Mouse (Mus musculus): ENCODE measurements around the gene Mdn1.

DNA sequence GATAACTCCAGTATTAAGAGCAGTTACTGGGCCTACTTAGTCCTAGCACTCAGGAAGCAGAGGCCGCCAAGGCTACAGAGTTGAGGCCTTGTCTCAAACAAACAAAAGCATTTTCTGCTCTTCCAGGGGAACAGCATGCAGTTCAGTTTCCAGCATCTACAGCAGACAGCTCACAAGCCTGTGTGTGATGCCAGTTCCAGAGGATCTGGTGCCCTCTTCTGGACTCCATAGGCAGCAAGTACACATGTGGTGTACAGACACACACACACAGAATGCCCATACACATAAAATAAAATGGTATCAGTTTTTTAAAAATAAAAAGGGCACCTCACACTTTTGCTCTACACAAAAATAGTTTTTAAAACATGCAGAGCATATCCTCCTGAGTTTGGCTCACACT is 11.4 kb downstream of the Mdn1 start:
- TF ChIP-seq POLR2A (IDR thresholded peaks at IDR 0.05; ENCODE audit: insufficient read length, low read depth) (no peak), USF1 (IDR thresholded peaks at IDR 0.05; ENCODE audit: low read depth) (no peak), POLR2AphosphoS2 (IDR thresholded peaks at IDR 0.05; ENCODE audit: insufficient read length, low read depth) (no peak), MYOD1 (IDR thresholded peaks at IDR 0.05; ENCODE audit: control insufficient read depth in 1 of 3, insufficient read length in 2 of 3, low read depth in 2 of 3) (no peak), SRF (IDR thresholded peaks at IDR 0.05; ENCODE audit: control insufficient read depth, insufficient read length, low read depth) (no peak), TCF12 (IDR thresholded peaks at IDR 0.05; ENCODE audit: insufficient read depth, poor library complexity, severe bottlenecking) (no peak), E2F4 (IDR thresholded peaks at IDR 0.05; ENCODE audit: insufficient read depth) (no peak), CEBPB (IDR thresholded peaks at IDR 0.05; ENCODE audit: insufficient read depth, poor library complexity, severe bottlenecking) (no peak), MAX (IDR thresholded peaks at IDR 0.05; ENCODE audit: low read depth) (no peak), MYOG (IDR thresholded peaks at IDR 0.05; ENCODE audit: control insufficient read depth in 1 of 3, insufficient read depth in 1 of 3, insufficient read length in 2 of 3, low read depth in 2 of 3) (no peak), REST (IDR thresholded peaks at IDR 0.05; ENCODE audit: insufficient read depth, insufficient read length) (no peak), TCF3 (IDR thresholded peaks at IDR 0.05; ENCODE audit: insufficient read length, low read depth) (no peak)
